Mouse (Mus musculus): ENCODE measurements around the gene Gm973.

- TF ChIP-seq POLR2A (IDR thresholded peaks at IDR 0.05; ENCODE audit: low read depth, low read length) (no peak), CTCF (conservative IDR thresholded peaks at IDR 0.05; ENCODE audit: insufficient read depth, insufficient read length, low read depth, low read length) (no peak)
Observed at GRCm38 (mm10) chr1:59578770-59579169, 62.7 kb downstream of the Gm973 start.
